Mouse (Mus musculus) midbrain, embryonic 15.5 days (tissue): ENCODE measurements around the gene Gjb5. TPM values are rescaled to one million over a fixed set of nuclear protein-coding genes. Genes with fewer than 3 reads are reported as not detected.
A peak's percentile ranks its signal among the peaks of the same experiment; 100 is the strongest.

Experiments
- ATAC-seq: fragments of 200-750 bp; cut with Nextera tagmentation; replicated peaks from 2 replicates; pipeline ENCODE4 v1.8.0; 2017; ENCODE audit warnings: moderate TSS enrichment
- H3K27ac ChIP-seq: fragments of 300-500 bp; sonication (generic); 2 replicates; pipeline ENCODE4 v1.5.1; 2015; ENCODE audit warnings: mild to moderate bottlenecking, inconsistent platforms
- H3K27me3 ChIP-seq: fragments of 300-500 bp; sonication (generic); replicated peaks from 2 replicates; pipeline ENCODE4 v1.6.1; 2015; ENCODE audit warnings: inconsistent platforms
- H3K36me3 ChIP-seq: fragments of 300-500 bp; sonication (generic); replicated peaks from 2 replicates; pipeline ENCODE4 v1.6.1; 2015; ENCODE audit warnings: inconsistent platforms
- H3K4me1 ChIP-seq: fragments of 300-500 bp; sonication (generic); 2 replicates; pipeline ENCODE4 v1.6.1; 2015; ENCODE audit warnings: inconsistent platforms
- H3K4me2 ChIP-seq: fragments of 300-500 bp; sonication (generic); 2 replicates; pipeline ENCODE4 v1.6.1; 2015; ENCODE audit warnings: inconsistent platforms, mild to moderate bottlenecking, moderate library complexity
- H3K4me3 ChIP-seq: fragments of 300-500 bp; sonication (generic); 2 replicates; pipeline ENCODE4 v1.5.1; 2015; ENCODE audit warnings: mild to moderate bottlenecking, inconsistent platforms
- H3K9ac ChIP-seq: fragments of 300-500 bp; sonication (generic); 2 replicates; pipeline ENCODE4 v1.6.1; 2015; ENCODE audit warnings: mild to moderate bottlenecking, inconsistent platforms
- H3K9me3 ChIP-seq: fragments of 300-500 bp; sonication (generic); 2 replicates; pipeline ENCODE4 v1.6.1; 2016; ENCODE audit warnings: inconsistent platforms
- WGBS: fragments of 180-500 bp; shearing (Covaris S2); methylation state at CpG from one replicate; pipeline ENCODE4 v1.1.7; 2015; ENCODE audit warnings: mixed read lengths; 5-methylcytosine and 5-hydroxymethylcytosine counted together
- polyA plus RNA-seq: library from polyadenylated mRNA; unstranded; fragments of >200 nt; fragmentation: Nextera tagmentation; extraction: Ambion mirVana; gene quantifications from 2 replicates; pipeline ENCODE4 v1.2.1, GENCODE M21; 2015

Gjb5 gene
- polyA plus RNA-seq, 1 experiment from 2014 or later = 0.13 TPM

DNA sequence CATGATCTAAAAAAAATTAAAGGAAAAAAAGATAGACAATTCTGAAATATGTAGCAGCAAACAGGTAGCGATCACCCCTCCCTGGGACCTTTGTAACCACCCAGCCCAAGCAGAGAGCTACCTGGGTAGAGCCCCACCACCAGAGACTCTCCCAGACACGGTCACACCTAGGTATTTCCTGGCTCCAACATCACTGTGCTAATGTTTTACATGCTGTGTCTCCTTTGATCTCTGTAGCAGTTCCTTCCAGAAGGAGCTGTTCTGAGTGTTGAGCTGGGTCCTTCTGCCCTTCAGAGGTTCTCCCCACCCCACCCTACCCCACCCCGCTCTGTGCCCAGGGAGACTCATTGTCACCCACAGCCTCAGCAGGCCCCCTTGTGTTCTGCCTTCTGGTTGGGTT is 34.3 kb downstream of the Gjb5 start:
- Histone ChIP-seq H3K9ac (no peak overlapping the region), H3K27ac (no peak overlapping the region), H3K4me1 (no peaks in the 10 kb centered on the region), H3K36me3 (no peaks in the 10 kb centered on the region), H3K27me3 (peaks cover 16% of the 10 kb centered on the region), H3K4me3 (no peak overlapping the region), H3K9me3 (no peaks in the 10 kb centered on the region), H3K4me2 (no peak overlapping the region)
- ATAC-seq = no peak
- WGBS = 89% methylated on average over 3 of the region's 3 CpGs

DNA sequence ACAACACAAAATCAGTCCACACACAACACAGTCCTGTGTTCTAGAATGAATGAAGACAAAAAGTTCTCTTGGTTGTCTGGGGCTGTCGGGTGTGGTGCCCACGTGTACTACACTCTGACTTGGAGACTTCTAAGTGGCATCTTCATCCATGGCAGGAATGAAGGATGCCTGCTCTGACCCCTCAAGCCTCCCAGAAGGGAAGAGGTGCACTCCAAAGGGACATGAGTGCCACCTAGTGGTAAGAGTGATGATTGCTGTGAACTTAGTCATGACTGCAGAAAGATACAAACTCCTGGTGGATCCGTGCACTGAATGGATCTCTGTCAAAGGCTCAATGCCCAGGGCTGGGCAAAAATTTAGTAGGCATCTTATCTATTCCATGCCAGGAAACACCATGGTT is 38.4 kb downstream of the Gjb5 start:
- peaks cover under 1% of the 10 kb centered on the region; the same call in 1 of the 2 replicates for H3K4me1 ChIP-seq
- H3K4me2 ChIP-seq = no peak overlapping the region
- 5% methylated on average over 3 of the region's 3 CpGs for WGBS
- H3K27me3 ChIP-seq = peaks cover 3% of the 10 kb centered on the region; the same call in 1 of the 2 replicates
- no peak overlapping the region for H3K9ac ChIP-seq
- ATAC-seq = no peak
- no peak overlapping the region for H3K27ac ChIP-seq
- no peaks in the 10 kb centered on the region for H3K36me3 ChIP-seq
- no peaks in the 10 kb centered on the region for H3K9me3 ChIP-seq
- no peak overlapping the region for H3K4me3 ChIP-seq

GRCm38 (mm10) chr4:127317143-127317542 is 40.8 kb downstream of the Gjb5 start:
- Histone ChIP-seq H3K9ac (no peak overlapping the region), H3K4me3 (no peak overlapping the region), H3K4me2 (no peak overlapping the region), H3K4me1 (peaks cover 20% of the 10 kb centered on the region), H3K36me3 (no peaks in the 10 kb centered on the region), H3K27me3 (peaks cover 3% of the 10 kb centered on the region; the same call in 1 of the 2 replicates), H3K9me3 (no peaks in the 10 kb centered on the region), H3K27ac (no peak overlapping the region)
- WGBS = 59% methylated on average over 4 of the region's 4 CpGs
- no peak for ATAC-seq

DNA sequence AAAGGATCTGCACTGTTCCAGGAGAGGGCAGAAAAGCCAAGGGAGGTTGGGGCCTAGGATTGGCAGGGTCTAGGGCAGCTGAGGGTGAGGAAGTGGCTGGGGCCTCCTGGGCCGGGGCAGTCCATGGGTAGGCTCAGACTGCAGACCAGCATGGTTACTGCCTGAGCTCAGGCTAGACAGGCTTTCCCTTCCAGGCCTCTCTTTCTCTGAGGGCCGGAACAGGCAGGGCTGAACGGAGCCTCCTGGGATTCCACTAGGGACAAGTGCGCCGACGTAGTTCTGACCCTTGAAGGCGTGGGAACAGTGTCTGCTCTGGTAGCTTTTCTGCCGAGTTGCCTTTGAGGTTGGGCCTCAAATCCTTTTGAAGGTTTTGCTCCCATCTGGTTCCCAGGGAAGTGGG is 42.2 kb downstream of the Gjb5 start:
- H3K36me3 ChIP-seq = no peaks in the 10 kb centered on the region
- peaks cover 20% of the 10 kb centered on the region for H3K4me1 ChIP-seq
- no peak for ATAC-seq
- H3K4me2 ChIP-seq = no peak overlapping the region
- peaks cover 3% of the 10 kb centered on the region; the same call in 1 of the 2 replicates for H3K27me3 ChIP-seq
- no peaks in the 10 kb centered on the region for H3K9me3 ChIP-seq
- no peak overlapping the region for H3K27ac ChIP-seq
- H3K9ac ChIP-seq = no peak overlapping the region
- no peak overlapping the region for H3K4me3 ChIP-seq
- WGBS = 79% methylated on average over 8 of the region's 8 CpGs

DNA sequence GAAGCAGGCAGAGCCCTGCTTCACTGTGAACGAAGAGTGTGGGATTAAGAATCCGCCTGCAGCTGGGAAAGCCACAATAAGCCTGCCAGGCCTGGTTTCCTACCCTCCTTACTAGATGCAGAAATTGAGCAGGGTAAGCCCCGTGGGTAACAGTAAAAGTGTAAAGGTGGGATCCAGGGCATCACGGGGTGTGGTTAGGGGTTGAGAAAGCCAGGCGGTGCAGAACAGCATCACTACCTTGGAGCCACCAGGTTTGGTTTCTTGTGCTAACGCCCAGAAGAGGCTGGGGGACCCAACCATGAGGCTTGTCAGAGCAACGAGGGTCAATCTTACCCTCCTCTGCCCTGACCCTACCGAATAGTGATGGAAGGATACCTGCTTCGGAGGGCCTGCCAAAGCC is 43.4 kb downstream of the Gjb5 start:
- Histone ChIP-seq H3K27ac (no peak overlapping the region), H3K9ac (no peak overlapping the region), H3K4me2 (peak overlapping the region; percentile 96), H3K4me3 (no peak overlapping the region), H3K36me3 (no peaks in the 10 kb centered on the region), H3K4me1 (peaks cover 20% of the 10 kb centered on the region), H3K27me3 (no peaks in the 10 kb centered on the region), H3K9me3 (no peaks in the 10 kb centered on the region)
- WGBS = 46% methylated on average over 9 of the region's 9 CpGs
- no peak for ATAC-seq

GRCm38 (mm10) chr4:127313861-127314260 is 44.1 kb downstream of the Gjb5 start, which contains the start of gene Gja4:
TSS of gene Gja4 (minus strand) at chr4:127314039.
- ATAC-seq = peak; percentile 84
- peak within 1 kb of the TSS; percentile 58 for H3K4me3 ChIP-seq
- H3K27me3 ChIP-seq = no peaks in the 10 kb centered on the region
- H3K27ac ChIP-seq = no peak within 1 kb of the TSS
- peak within 1 kb of the TSS; percentile 61 for H3K9ac ChIP-seq
- WGBS = under 1% methylated on average over 25 of the region's 25 CpGs
- H3K4me1 ChIP-seq = peaks cover 20% of the 10 kb centered on the region
- no peaks in the 10 kb centered on the region for H3K36me3 ChIP-seq
- H3K9me3 ChIP-seq = no peaks in the 10 kb centered on the region
- H3K4me2 ChIP-seq = peak within 1 kb of the TSS; percentile 96

GRCm38 (mm10) chr4:127312349-127312748 is 45.6 kb downstream of the Gjb5 start:
- H3K9me3 ChIP-seq = no peaks in the 10 kb centered on the region
- no peak overlapping the region for H3K27ac ChIP-seq
- H3K9ac ChIP-seq = no peak overlapping the region
- H3K36me3 ChIP-seq = no peaks in the 10 kb centered on the region
- H3K4me1 ChIP-seq = peaks cover 20% of the 10 kb centered on the region
- no peak for ATAC-seq
- WGBS = 70% methylated on average over 24 of the region's 24 CpGs
- no peak overlapping the region for H3K4me3 ChIP-seq
- H3K27me3 ChIP-seq = no peaks in the 10 kb centered on the region
- H3K4me2 ChIP-seq = 0 out of 2 replicates have a peak overlapping the region, but pooled peaks have one; percentile 96

DNA sequence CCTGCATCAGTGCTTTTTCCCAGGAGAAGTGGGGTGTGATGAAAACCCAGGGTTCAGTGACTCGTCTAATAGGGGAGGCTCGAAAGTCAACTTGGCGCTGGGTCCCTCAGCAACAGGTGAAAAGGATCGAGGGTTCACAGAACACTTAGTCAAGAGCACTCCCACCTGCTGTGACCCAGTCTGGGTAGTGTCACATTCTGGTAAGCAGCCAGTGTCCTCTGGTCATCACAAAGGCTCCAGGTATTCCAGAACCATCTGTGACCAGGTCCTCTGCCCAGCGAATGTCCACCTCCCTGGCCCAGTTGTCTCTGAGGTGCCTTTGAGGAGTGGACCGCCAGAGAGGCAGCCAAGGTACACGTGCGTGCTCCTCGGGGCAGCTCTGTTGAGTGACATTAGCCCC is 46.4 kb downstream of the Gjb5 start:
- H3K4me1 ChIP-seq = peaks cover 20% of the 10 kb centered on the region
- ATAC-seq = no peak
- no peak overlapping the region for H3K4me3 ChIP-seq
- no peak overlapping the region for H3K4me2 ChIP-seq
- H3K27me3 ChIP-seq = no peaks in the 10 kb centered on the region
- no peak overlapping the region for H3K27ac ChIP-seq
- no peak overlapping the region for H3K9ac ChIP-seq
- 64% methylated on average over 9 of the region's 9 CpGs for WGBS
- H3K36me3 ChIP-seq = no peaks in the 10 kb centered on the region
- no peaks in the 10 kb centered on the region for H3K9me3 ChIP-seq

DNA sequence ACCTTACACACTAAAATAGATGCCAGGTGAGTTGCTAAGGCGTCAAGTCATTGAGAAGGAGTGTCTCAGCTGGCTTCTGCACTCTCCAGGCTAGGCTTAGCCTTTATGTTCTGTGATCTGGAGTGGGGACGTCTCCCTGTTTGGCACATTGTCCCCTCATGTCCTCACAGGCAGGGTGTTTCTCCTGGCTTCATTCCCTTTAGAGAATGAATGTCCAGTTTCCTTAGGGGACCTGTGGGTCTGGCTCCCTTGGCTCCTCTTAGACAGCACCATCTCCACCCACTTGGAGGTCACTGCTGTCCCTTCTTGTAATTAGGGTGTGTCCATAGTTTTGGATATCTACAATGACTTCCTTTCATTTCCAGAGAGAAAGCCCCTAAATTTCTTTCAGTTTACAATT is 51.1 kb downstream of the Gjb5 start:
- Histone ChIP-seq H3K9me3 (no peaks in the 10 kb centered on the region), H3K4me1 (no peaks in the 10 kb centered on the region), H3K4me3 (no peak overlapping the region), H3K27ac (no peak overlapping the region), H3K36me3 (no peaks in the 10 kb centered on the region), H3K9ac (no peak overlapping the region), H3K27me3 (no peaks in the 10 kb centered on the region), H3K4me2 (no peak overlapping the region)
- ATAC-seq = no peak
- WGBS = 75% methylated on average over 2 of the region's 2 CpGs

Other genes with a start within 250 kb of the Gjb5 start
- gene Tmem35b, start 234.5 kb downstream of the Gjb5 start, polyA plus RNA-seq = 17.2 and 18.3 TPM in 2 replicates
- gene Dlgap3, start 189.0 kb downstream of the Gjb5 start, polyA plus RNA-seq = 23.0 and 24.7 TPM in 2 replicates
- 43.5 and 49.1 TPM in 2 replicates for gene Smim12, start 114.4 kb downstream of the Gjb5 start, polyA plus RNA-seq
- 21.0 and 23.1 TPM in 2 replicates for gene Gja4, start 44.1 kb downstream of the Gjb5 start, polyA plus RNA-seq
- 0.17 TPM in 1 of 2 replicates, not detected in the other for gene Gjb3, start 27.3 kb downstream of the Gjb5 start, polyA plus RNA-seq
- 0.11 and 0.15 TPM in 2 replicates for gene Gjb4, start 4.1 kb downstream of the Gjb5 start, polyA plus RNA-seq